In the genomic region with DNA sequence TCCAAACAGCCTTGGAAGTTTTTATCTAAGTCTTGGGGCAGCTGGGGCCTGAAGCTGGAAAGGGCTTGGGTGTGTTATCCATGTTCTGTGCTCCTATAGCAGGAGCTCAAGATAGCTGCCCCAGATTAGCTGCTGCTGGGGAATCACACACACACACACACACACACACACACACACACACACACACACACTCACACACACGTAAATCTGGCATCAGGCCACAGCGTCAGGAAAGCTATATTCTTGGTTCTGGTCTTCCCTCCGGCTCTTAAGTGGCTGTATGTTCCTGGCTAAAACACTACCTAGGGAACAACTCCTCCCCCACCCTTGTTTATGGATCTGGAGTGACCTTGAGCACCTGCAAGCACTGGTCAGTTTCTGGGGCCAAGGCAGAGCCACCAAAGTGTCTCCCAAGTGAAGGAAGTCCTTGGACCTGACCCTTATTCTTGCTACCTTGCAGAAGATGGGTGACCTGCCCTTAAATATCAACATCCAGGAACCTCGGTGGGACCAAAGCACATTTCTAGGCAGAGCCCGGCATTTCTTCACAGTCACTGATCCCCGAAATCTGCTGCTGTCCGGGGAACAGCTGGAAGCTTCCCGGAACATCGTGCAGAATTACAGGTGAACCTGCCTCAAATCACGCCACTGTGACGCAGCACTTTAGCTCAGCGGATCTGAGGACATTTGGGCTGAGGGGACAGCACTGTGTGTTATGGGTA, we compare ENCODE assay signal across 8 mouse cellular contexts. TPM values are rescaled to one million over a fixed set of nuclear protein-coding genes. Genes with fewer than 3 reads are reported as not detected.
DNase-seq lines count a peak whose midpoint lies in the region; ATAC-seq and TF ChIP-seq lines count a peak whose summit lies in the region.

No protein-coding gene starts in this region.

- DNase-seq in heart, adult 2 months: no peak
- DNase-seq in heart, postnatal 10 days: no peak
- no peak for DNase-seq in thymus, adult 2 months
- no peak for DNase-seq in thymus, postnatal 25 days
- no peak for DNase-seq in liver, embryonic 13.5 days
- no peak for DNase-seq in T-cell, adult 2 months (ENCODE audit: low spot score)

- peak overlapping the region; percentile 66 for H3K9ac ChIP-seq in heart, adult 2 months (ENCODE audit: low read depth, low read length)
- 0 out of 2 replicates have a peak overlapping the region, but pooled peaks have one; percentile 68 for H3K9ac ChIP-seq in liver, embryonic 13.5 days

- no peak for ATAC-seq in liver, embryonic 13.5 days (ENCODE audit: low read depth)
- no peak for ATAC-seq in megakaryocyte-erythroid progenitor cell, adult 5-6 weeks (replicated peaks; ENCODE audit: low FRiP score, low TSS enrichment, poor library complexity, severe bottlenecking)
- ATAC-seq in granulocyte monocyte progenitor cell, adult 5-6 weeks (replicated peaks; ENCODE audit: poor library complexity, severe bottlenecking): no peak

- peak overlapping the region; percentile 76 for H3K4me2 ChIP-seq in liver, embryonic 13.5 days

- no peaks in the 10 kb centered on the region for H3K9me3 ChIP-seq in liver, embryonic 13.5 days (replicated peaks)

- H3K79me2 ChIP-seq in heart, adult 2 months (replicated peaks; ENCODE audit: control insufficient read depth, insufficient read depth, low read length): no peaks in the 10 kb centered on the region

- intact Hi-C loops in heart, adult 2 months (cut with DNase I): no loop called here
- intact Hi-C loops in heart, postnatal 10 days (cut with DNase I): no loop called here

- TF ChIP-seq POLR2A in heart, adult 2 months (IDR thresholded peaks at IDR 0.05; ENCODE audit: insufficient read depth, low read depth, low read length): no peak
- TF ChIP-seq POLR2A in thymus, adult 2 months (IDR thresholded peaks at IDR 0.05; ENCODE audit: control insufficient read depth, extremely low read depth, insufficient read depth, low read length, poor library complexity): no peak

- TF ChIP-seq EP300 in heart, adult 2 months (IDR thresholded peaks at IDR 0.05; ENCODE audit: insufficient read depth, low read depth, low read length): no peak

- no peaks in the 10 kb centered on the region for H3K36me3 ChIP-seq in heart, adult 2 months (ENCODE audit: control insufficient read depth, insufficient read depth, low read length)
- peaks cover 6% of the 10 kb centered on the region; the same call in 1 of the 2 replicates for H3K36me3 ChIP-seq in thymus, adult 2 months (ENCODE audit: control insufficient read depth, insufficient read depth, low read length)
- no peaks in the 10 kb centered on the region for H3K36me3 ChIP-seq in liver, embryonic 13.5 days

- no peaks in the 10 kb centered on the region for H3K27me3 ChIP-seq in heart, adult 2 months (ENCODE audit: control insufficient read depth, insufficient read depth, low read length)
- no peaks in the 10 kb centered on the region; the same call in 1 of the 2 replicates for H3K27me3 ChIP-seq in thymus, adult 2 months (ENCODE audit: control insufficient read depth, insufficient read depth, low read length)
- peaks cover 40% of the 10 kb centered on the region for H3K27me3 ChIP-seq in liver, embryonic 13.5 days

- no peak for TF ChIP-seq CTCF in heart, adult 2 months (IDR thresholded peaks at IDR 0.05)
- TF ChIP-seq CTCF in thymus, adult 2 months (IDR thresholded peaks at IDR 0.05; ENCODE audit: borderline replicate concordance, control insufficient read depth, extremely low read depth, insufficient read depth, low read length, poor library complexity): no peak

- peak overlapping the region; percentile 52; the same call in 1 of the 2 replicates for H3K4me3 ChIP-seq in heart, adult 2 months
- H3K4me3 ChIP-seq in thymus, adult 2 months (ENCODE audit: control insufficient read depth, insufficient read depth, low read length): peak overlapping the region; percentile 76; the same call in 1 of the 2 replicates
- H3K4me3 ChIP-seq in liver, embryonic 13.5 days (replicated peaks): peak overlapping the region; percentile 60

- H3K4me1 ChIP-seq in heart, adult 2 months (ENCODE audit: control insufficient read depth, insufficient read depth, low read length): peaks cover 2% of the 10 kb centered on the region; the same call in 1 of the 2 replicates
- peaks cover 21% of the 10 kb centered on the region for H3K4me1 ChIP-seq in thymus, adult 2 months (replicated peaks; ENCODE audit: control insufficient read depth, insufficient read depth, low read length)
- peaks cover 30% of the 10 kb centered on the region for H3K4me1 ChIP-seq in liver, embryonic 13.5 days (replicated peaks)

- 77% methylated on average over 12 of the region's 12 CpGs for WGBS in heart, adult 2 months
- WGBS in thymus, adult 2 months: 94% methylated on average over 12 of the region's 12 CpGs
- 70% methylated on average over 12 of the region's 12 CpGs for WGBS in liver, embryonic 13.5 days (ENCODE audit: insufficient replicate concordance)

- peak overlapping the region; percentile 95 for H3K27ac ChIP-seq in heart, adult 2 months
- peak overlapping the region; percentile 88 for H3K27ac ChIP-seq in thymus, adult 2 months (ENCODE audit: control insufficient read depth, insufficient read depth, low read length)
- peak overlapping the region; percentile 66; the same call in 1 of the 2 replicates for H3K27ac ChIP-seq in liver, embryonic 13.5 days

RNA-seq across cellular contexts. Expression of a gene that starts 1.5 kb away (rescaled TPM):
- 10 to 100 TPM; 10.0 to 11.1 TPM for total RNA-seq in heart, adult 2 months (2021)
- polyA plus RNA-seq in heart, adult 2 months (2012; rRNA removed): 15.5 and 18.7 TPM in 2 replicates
- 10 to 100 TPM; 21.8 to 23.9 TPM for total RNA-seq in heart, postnatal 10 days (2021)
- 46.9 and 61.1 TPM in 2 replicates for polyA plus RNA-seq in thymus, adult 2 months (2012; rRNA removed)
- 2.4 and 2.9 TPM in 2 replicates for polyA plus RNA-seq in liver, embryonic 13.5 days (2015; fragmentation: Nextera tagmentation; extraction: Ambion mirVana)
- total RNA-seq in megakaryocyte-erythroid progenitor cell, adult 5-6 weeks (2014; fragmentation: Nextera tagmentation): 10.6 and 23.4 TPM in 2 replicates
- total RNA-seq in megakaryocyte-erythroid progenitor cell, adult 5-6 weeks (2017): 5.8 and 6.4 TPM in 2 replicates
- 10.5 and 21.1 TPM in 2 replicates for total RNA-seq in granulocyte monocyte progenitor cell, adult 5-6 weeks (2014; fragmentation: Nextera tagmentation)
- 3.7 and 5.3 TPM in 2 replicates for total RNA-seq in granulocyte monocyte progenitor cell, adult 5-6 weeks (2017)

RNA-seq across cellular contexts. Expression of a gene that starts 3.3 kb away (rescaled TPM):
- under 1 TPM in 1 of 2 experiments, not detected in 1; 0.08 TPM for total RNA-seq in heart, adult 2 months (2021)
- 0.38 and 0.43 TPM in 2 replicates for polyA plus RNA-seq in heart, adult 2 months (2012; rRNA removed)
- under 1 TPM in 1 of 2 experiments, not detected in 1; 0.22 TPM for total RNA-seq in heart, postnatal 10 days (2021)
- polyA plus RNA-seq in thymus, adult 2 months (2012; rRNA removed): 0.33 and 0.47 TPM in 2 replicates
- not detected in 2 replicates for polyA plus RNA-seq in liver, embryonic 13.5 days (2015; fragmentation: Nextera tagmentation; extraction: Ambion mirVana)
- not detected in 2 replicates for total RNA-seq in megakaryocyte-erythroid progenitor cell, adult 5-6 weeks (2014; fragmentation: Nextera tagmentation)
- not detected in 2 replicates for total RNA-seq in megakaryocyte-erythroid progenitor cell, adult 5-6 weeks (2017)
- total RNA-seq in granulocyte monocyte progenitor cell, adult 5-6 weeks (2014; fragmentation: Nextera tagmentation): 0.24 TPM in 1 of 2 replicates, not detected in the other
- total RNA-seq in granulocyte monocyte progenitor cell, adult 5-6 weeks (2017): not detected in 2 replicates

RNA-seq across cellular contexts. Expression of a gene that starts 26.2 kb away (rescaled TPM):
- total RNA-seq in heart, adult 2 months (2021): 1 to 10 TPM; 3.6 to 3.9 TPM
- 4.2 and 4.6 TPM in 2 replicates for polyA plus RNA-seq in heart, adult 2 months (2012; rRNA removed)
- total RNA-seq in heart, postnatal 10 days (2021): 1 to 10 TPM; 7.4 to 9.1 TPM
- 4.6 and 7.9 TPM in 2 replicates for polyA plus RNA-seq in thymus, adult 2 months (2012; rRNA removed)
- polyA plus RNA-seq in liver, embryonic 13.5 days (2015; fragmentation: Nextera tagmentation; extraction: Ambion mirVana): 0.25 and 0.29 TPM in 2 replicates
- total RNA-seq in megakaryocyte-erythroid progenitor cell, adult 5-6 weeks (2014; fragmentation: Nextera tagmentation): 1.2 TPM in 1 of 2 replicates, not detected in the other
- total RNA-seq in megakaryocyte-erythroid progenitor cell, adult 5-6 weeks (2017): 0.80 and 1.7 TPM in 2 replicates
- not detected in 2 replicates for total RNA-seq in granulocyte monocyte progenitor cell, adult 5-6 weeks (2014; fragmentation: Nextera tagmentation)
- 0.69 TPM in 1 of 2 replicates, not detected in the other for total RNA-seq in granulocyte monocyte progenitor cell, adult 5-6 weeks (2017)

RNA-seq across cellular contexts. Expression of a gene that starts 34.6 kb away (rescaled TPM):
- 10 to 100 TPM; 59.1 to 68.1 TPM for total RNA-seq in heart, adult 2 months (2021)
- polyA plus RNA-seq in heart, adult 2 months (2012; rRNA removed): 48.8 and 61.6 TPM in 2 replicates
- total RNA-seq in heart, postnatal 10 days (2021): 10 to 100 TPM; 60.9 to 77.8 TPM
- 37.6 and 41.2 TPM in 2 replicates for polyA plus RNA-seq in thymus, adult 2 months (2012; rRNA removed)
- polyA plus RNA-seq in liver, embryonic 13.5 days (2015; fragmentation: Nextera tagmentation; extraction: Ambion mirVana): 6.9 and 8.3 TPM in 2 replicates
- 9.0 and 10.2 TPM in 2 replicates for total RNA-seq in megakaryocyte-erythroid progenitor cell, adult 5-6 weeks (2014; fragmentation: Nextera tagmentation)
- total RNA-seq in megakaryocyte-erythroid progenitor cell, adult 5-6 weeks (2017): 7.8 and 7.9 TPM in 2 replicates
- total RNA-seq in granulocyte monocyte progenitor cell, adult 5-6 weeks (2014; fragmentation: Nextera tagmentation): 4.9 and 7.9 TPM in 2 replicates
- total RNA-seq in granulocyte monocyte progenitor cell, adult 5-6 weeks (2017): 6.9 and 9.9 TPM in 2 replicates

RNA-seq across cellular contexts. Expression of a gene that starts 42.6 kb away (rescaled TPM):
- 10 to 100 TPM; 45.6 to 53.6 TPM for total RNA-seq in heart, adult 2 months (2021)
- polyA plus RNA-seq in heart, adult 2 months (2012; rRNA removed): 55.8 and 64.7 TPM in 2 replicates
- 10 to 100 TPM; 49.1 to 51.6 TPM for total RNA-seq in heart, postnatal 10 days (2021)
- polyA plus RNA-seq in thymus, adult 2 months (2012; rRNA removed): 121 and 137 TPM in 2 replicates
- polyA plus RNA-seq in liver, embryonic 13.5 days (2015; fragmentation: Nextera tagmentation; extraction: Ambion mirVana): 40.2 and 42.4 TPM in 2 replicates
- 32.2 and 48.4 TPM in 2 replicates for total RNA-seq in megakaryocyte-erythroid progenitor cell, adult 5-6 weeks (2014; fragmentation: Nextera tagmentation)
- total RNA-seq in megakaryocyte-erythroid progenitor cell, adult 5-6 weeks (2017): 26.3 and 29.0 TPM in 2 replicates
- total RNA-seq in granulocyte monocyte progenitor cell, adult 5-6 weeks (2014; fragmentation: Nextera tagmentation): 41.8 and 53.7 TPM in 2 replicates
- 35.5 and 37.9 TPM in 2 replicates for total RNA-seq in granulocyte monocyte progenitor cell, adult 5-6 weeks (2017)
